Mouse (Mus musculus): ENCODE data around the gene Dennd2c. TPM values are rescaled to one million over a fixed set of nuclear protein-coding genes. Genes with fewer than 3 reads are reported as not detected.
"Not testable (repeated sequence)": the region's sequence is repeated elsewhere in the genome, so short reads cannot be mapped to it uniquely, and the experiment has no call there.

Gene Dennd2c
- polyA plus RNA-seq, 1 experiment from 2014 or later: 11.9 TPM

- WGBS: 92% methylated on average over 1 of the region's 1 CpGs
- peaks cover 2% of the 10 kb centered on the region; the same call in 1 of the 2 replicates for H3K4me1 ChIP-seq
- H3K9me3 ChIP-seq: 0 out of 2 replicates have a peak, but pooled peaks cover 8% of the 10 kb centered on the region
- no peaks in the 10 kb centered on the region for H3K27me3 ChIP-seq
- H3K4me2 ChIP-seq: no peak overlapping the region
- no peak for ATAC-seq (ENCODE audit: insufficient number of reproducible peaks, insufficient read depth, low FRiP score, low TSS enrichment, low read depth)
- H3K9ac ChIP-seq: no peak overlapping the region
- no peak overlapping the region for H3K4me3 ChIP-seq
- no peak overlapping the region for H3K27ac ChIP-seq
- H3K36me3 ChIP-seq: no peaks in the 10 kb centered on the region
Observed at GRCm38 (mm10) chr3:103203554-103203953, 101.2 kb downstream of the Dennd2c start.

- 77% methylated on average over 3 of the region's 3 CpGs for WGBS
Observed at GRCm38 (mm10) chr3:103204445-103204844, 102.0 kb downstream of the Dennd2c start.

GRCm38 (mm10) chr3:103206393-103206792 is 104.0 kb downstream of the Dennd2c start:
- Histone ChIP-seq H3K4me2 (no peak overlapping the region), H3K36me3 (no peaks in the 10 kb centered on the region), H3K9ac (no peak overlapping the region), H3K9me3 (no peaks in the 10 kb centered on the region), H3K4me3 (no peak overlapping the region), H3K4me1 (no peaks in the 10 kb centered on the region), H3K27ac (no peak overlapping the region), H3K27me3 (no peaks in the 10 kb centered on the region)
- 83% methylated on average over 6 of the region's 6 CpGs for WGBS
- ATAC-seq (ENCODE audit: insufficient number of reproducible peaks, insufficient read depth, low FRiP score, low TSS enrichment, low read depth): no peak

More at GRCm38 (mm10) chr3:103204445-103204844, 102.0 kb downstream of the Dennd2c start:
- H3K4me2 ChIP-seq: no peak overlapping the region
- no peak overlapping the region for H3K9ac ChIP-seq
- no peak for ATAC-seq (ENCODE audit: insufficient number of reproducible peaks, insufficient read depth, low FRiP score, low TSS enrichment, low read depth)
- no peaks in the 10 kb centered on the region for H3K36me3 ChIP-seq
- H3K27me3 ChIP-seq: no peaks in the 10 kb centered on the region
- H3K9me3 ChIP-seq: 0 out of 2 replicates have a peak, but pooled peaks cover 7% of the 10 kb centered on the region
- no peak overlapping the region for H3K27ac ChIP-seq
- H3K4me3 ChIP-seq: no peak overlapping the region
- H3K4me1 ChIP-seq: no peaks in the 10 kb centered on the region

GRCm38 (mm10) chr3:103207749-103208148 is 105.3 kb downstream of the Dennd2c start:
- Histone ChIP-seq H3K36me3 (no peaks in the 10 kb centered on the region), H3K9me3 (no peaks in the 10 kb centered on the region), H3K27ac (no peak overlapping the region), H3K4me1 (no peaks in the 10 kb centered on the region), H3K4me3 (no peak overlapping the region), H3K9ac (no peak overlapping the region), H3K4me2 (no peak overlapping the region), H3K27me3 (no peaks in the 10 kb centered on the region)
- ATAC-seq (ENCODE audit: insufficient number of reproducible peaks, insufficient read depth, low FRiP score, low TSS enrichment, low read depth): no peak
- 24% methylated on average over 5 of the region's 5 CpGs for WGBS

GRCm38 (mm10) chr3:103208237-103208636 is 105.8 kb downstream of the Dennd2c start:
- Histone ChIP-seq H3K4me1 (no peaks in the 10 kb centered on the region), H3K4me2 (no peak overlapping the region), H3K4me3 (no peak overlapping the region), H3K9ac (no peak overlapping the region), H3K27ac (no peak overlapping the region), H3K36me3 (no peaks in the 10 kb centered on the region), H3K27me3 (no peaks in the 10 kb centered on the region), H3K9me3 (no peaks in the 10 kb centered on the region)
- no peak for ATAC-seq (ENCODE audit: insufficient number of reproducible peaks, insufficient read depth, low FRiP score, low TSS enrichment, low read depth)
- 74% methylated on average over 2 of the region's 2 CpGs for WGBS

- no peak overlapping the region for H3K4me3 ChIP-seq
- no peaks in the 10 kb centered on the region for H3K36me3 ChIP-seq
- no peaks in the 10 kb centered on the region for H3K9me3 ChIP-seq
- no peak overlapping the region for H3K9ac ChIP-seq
- no peak overlapping the region for H3K4me2 ChIP-seq
- H3K27ac ChIP-seq: no peak overlapping the region
- H3K4me1 ChIP-seq: peaks cover 3% of the 10 kb centered on the region; the same call in 1 of the 2 replicates
- no peaks in the 10 kb centered on the region for H3K27me3 ChIP-seq
- ATAC-seq (ENCODE audit: insufficient number of reproducible peaks, insufficient read depth, low FRiP score, low TSS enrichment, low read depth): no peak
- WGBS: 86% methylated on average over 2 of the region's 2 CpGs
Observed at GRCm38 (mm10) chr3:103211101-103211500, 108.7 kb downstream of the Dennd2c start.

GRCm38 (mm10) chr3:103212142-103212541 is 109.7 kb downstream of the Dennd2c start:
- Histone ChIP-seq H3K4me2 (no peak overlapping the region), H3K27me3 (no peaks in the 10 kb centered on the region), H3K36me3 (no peaks in the 10 kb centered on the region), H3K4me1 (peaks cover 3% of the 10 kb centered on the region; the same call in 1 of the 2 replicates), H3K4me3 (no peak overlapping the region), H3K9me3 (no peaks in the 10 kb centered on the region), H3K27ac (no peak overlapping the region), H3K9ac (no peak overlapping the region)
- WGBS: 72% methylated on average over 1 of the region's 1 CpGs
- no peak for ATAC-seq (ENCODE audit: insufficient number of reproducible peaks, insufficient read depth, low FRiP score, low TSS enrichment, low read depth)

- Histone ChIP-seq H3K4me2 (no peak overlapping the region), H3K4me3 (no peak overlapping the region), H3K4me1 (peaks cover 3% of the 10 kb centered on the region; the same call in 1 of the 2 replicates), H3K9ac (no peak overlapping the region), H3K27me3 (no peaks in the 10 kb centered on the region), H3K36me3 (no peaks in the 10 kb centered on the region), H3K27ac (no peak overlapping the region), H3K9me3 (no peaks in the 10 kb centered on the region)
- ATAC-seq (ENCODE audit: insufficient number of reproducible peaks, insufficient read depth, low FRiP score, low TSS enrichment, low read depth): no peak
- 61% methylated on average over 5 of the region's 5 CpGs for WGBS
Observed at GRCm38 (mm10) chr3:103213537-103213936, 111.1 kb downstream of the Dennd2c start.

- no peak overlapping the region for H3K27ac ChIP-seq
- H3K27me3 ChIP-seq: no peaks in the 10 kb centered on the region
- no peaks in the 10 kb centered on the region for H3K9me3 ChIP-seq
- H3K9ac ChIP-seq: no peak overlapping the region
- ATAC-seq (ENCODE audit: insufficient number of reproducible peaks, insufficient read depth, low FRiP score, low TSS enrichment, low read depth): no peak
- peaks cover 3% of the 10 kb centered on the region; the same call in 1 of the 2 replicates for H3K4me1 ChIP-seq
- no peak overlapping the region for H3K4me3 ChIP-seq
- H3K4me2 ChIP-seq: no peak overlapping the region
- 72% methylated on average over 8 of the region's 8 CpGs for WGBS
- H3K36me3 ChIP-seq: no peaks in the 10 kb centered on the region
Observed at GRCm38 (mm10) chr3:103214593-103215285, 112.3 kb downstream of the Dennd2c start.

GRCm38 (mm10) chr3:103215399-103215798 is 113.0 kb downstream of the Dennd2c start:
- H3K9me3 ChIP-seq; H3K4me2 ChIP-seq; H3K27me3 ChIP-seq; H3K9ac ChIP-seq; ATAC-seq (ENCODE audit: insufficient number of reproducible peaks, insufficient read depth, low FRiP score, low TSS enrichment, low read depth); H3K36me3 ChIP-seq; H3K4me1 ChIP-seq; H3K4me3 ChIP-seq; H3K27ac ChIP-seq: not testable (repeated sequence)
- WGBS: 68% methylated on average over 8 of the region's 8 CpGs

Measured in embryonic facial prominence, embryonic 13.5 days (tissue).